Mouse (Mus musculus) CH12.LX (cell line): ENCODE results near the gene Zfp534.
"Not testable (repeated sequence)": the region's sequence is repeated elsewhere in the genome, so short reads cannot be mapped to it uniquely, and the experiment has no call there.

Experiments used
- EP300 ChIP-seq: IDR thresholded peaks from 2 replicates; pipeline ENCODE4 v1.6.1; 2011; ENCODE audit warnings: low read length, improper control_type of control experiment
- ETS1 ChIP-seq: conservative IDR thresholded peaks from 2 replicates; pipeline ENCODE4 v1.6.1; 2012; ENCODE audit warnings: low read depth, mild to moderate bottlenecking, inconsistent platforms, low read length, improper control_type of control experiment, moderate library complexity
- MYC ChIP-seq: IDR thresholded peaks from 2 replicates; pipeline ENCODE4 v1.6.1; 2011; ENCODE audit warnings: low read depth, mild to moderate bottlenecking, improper control_type of control experiment, low read length
- RAD21 ChIP-seq: IDR thresholded peaks from 2 replicates; pipeline ENCODE4 v1.6.1; 2011; ENCODE audit warnings: low read depth, mild to moderate bottlenecking, low read length, improper control_type of control experiment, moderate library complexity
- RCOR1 ChIP-seq: conservative IDR thresholded peaks from 2 replicates; pipeline ENCODE4 v1.6.1; 2012; ENCODE audit warnings: low read depth, mild to moderate bottlenecking, inconsistent platforms, low read length, improper control_type of control experiment
- USF2 ChIP-seq: conservative IDR thresholded peaks from 2 replicates; pipeline ENCODE4 v1.6.1; 2011; ENCODE audit warnings: low read depth, low read length, improper control_type of control experiment

GRCm38 (mm10) chr4:147633818-147634262 is 68.5 kb downstream of the Zfp534 start:
- not testable (repeated sequence) for TF ChIP-seq USF2, MYC, EP300, RCOR1, ETS1, RAD21
